Mouse (Mus musculus) heart, embryonic 10.5 days (tissue): ENCODE measurements around the gene Pnpla1. TPM values are rescaled to one million over a fixed set of nuclear protein-coding genes. Genes with fewer than 3 reads are reported as not detected.
"Not testable (repeated sequence)": the region's sequence is repeated elsewhere in the genome, so short reads cannot be mapped to it uniquely, and the experiment has no call there.

ENCODE experiments used
- DNase-seq: peaks from one replicate; pipeline ENCODE4 v3.0.0-alpha.2; 2017; ENCODE audit warnings: low spot score
- H3K27ac ChIP-seq: fragments of 300-500 bp; sonication (generic); 2 replicates; pipeline ENCODE4 v1.5.1; 2016; ENCODE audit warnings: mild to moderate bottlenecking
- H3K27me3 ChIP-seq: fragments of 300-500 bp; sonication (generic); 2 replicates; pipeline ENCODE4 v1.6.1; 2016; ENCODE audit warnings: mild to moderate bottlenecking; ENCODE audit not compliant: poor library complexity, insufficient read depth, severe bottlenecking
- H3K36me3 ChIP-seq: fragments of 300-500 bp; sonication (generic); 2 replicates; pipeline ENCODE4 v1.6.1; 2016; ENCODE audit warnings: mild to moderate bottlenecking, moderate library complexity
- H3K4me1 ChIP-seq: fragments of 300-500 bp; sonication (generic); 2 replicates; pipeline ENCODE4 v1.6.1; 2016; ENCODE audit warnings: mild to moderate bottlenecking
- H3K4me3 ChIP-seq: fragments of 300-500 bp; sonication (generic); 2 replicates; pipeline ENCODE4 v1.5.1; 2016; ENCODE audit warnings: mild to moderate bottlenecking, moderate library complexity
- H3K9me3 ChIP-seq: fragments of 300-500 bp; sonication (generic); 2 replicates; pipeline ENCODE4 v1.6.1; 2016; ENCODE audit warnings: mild to moderate bottlenecking, moderate library complexity
- WGBS: fragments of 180-500 bp; shearing (Covaris S2); methylation state at CpG from one replicate; pipeline ENCODE4 v1.1.7; 2016; 5-methylcytosine and 5-hydroxymethylcytosine counted together
- polyA plus RNA-seq: library from polyadenylated mRNA; unstranded; fragments of >200 nt; fragmentation: Nextera tagmentation; extraction: Ambion mirVana; gene quantifications from 2 replicates; pipeline ENCODE4 v1.2.1, GENCODE M21; 2016

The Pnpla1 gene
- polyA plus RNA-seq, result not detected in 2 replicates

- H3K9me3 ChIP-seq, result peaks cover 17% of the 10 kb centered on the region
- no peak for DNase-seq
- 35% methylated on average over 12 of the region's 12 CpGs for WGBS
These were observed at the start of gene Pnpla1 for GRCm38 (mm10) chr17:28858205-28858604. Gene Pnpla1 (plus strand): TSS chr17:28858411.

GRCm38 (mm10) chr17:28808714-28809113, 49.5 kb upstream of the Pnpla1 start:
- Histone ChIP-seq H3K36me3 (peaks cover 80% of the 10 kb centered on the region), H3K27ac (peak overlapping the region; percentile 56; the same call in 1 of the 2 replicates), H3K9me3 (no peaks in the 10 kb centered on the region), H3K27me3 (no peaks in the 10 kb centered on the region), H3K4me1 (peaks cover 19% of the 10 kb centered on the region), H3K4me3 (no peak overlapping the region; the same call in 1 of the 2 replicates)
- DNase-seq, result no peak
- WGBS, result 94% methylated on average over 8 of the region's 8 CpGs

More at GRCm38 (mm10) chr17:28858205-28858604, at the start of gene Pnpla1:
- Histone ChIP-seq H3K36me3 (0 out of 2 replicates have a peak, but pooled peaks cover 4% of the 10 kb centered on the region), H3K27ac (no peak within 1 kb of the TSS), H3K4me3 (no peak within 1 kb of the TSS), H3K27me3 (no peaks in the 10 kb centered on the region), H3K4me1 (peaks cover 12% of the 10 kb centered on the region)

- peaks cover 20% of the 10 kb centered on the region for H3K4me1 ChIP-seq
- DNase-seq, result no peak
- H3K4me3 ChIP-seq, result no peak overlapping the region; the same call in 1 of the 2 replicates
- no peaks in the 10 kb centered on the region for H3K27me3 ChIP-seq
- peak overlapping the region; percentile 56; the same call in 1 of the 2 replicates for H3K27ac ChIP-seq
- 80% methylated on average over 10 of the region's 10 CpGs for WGBS
- H3K9me3 ChIP-seq, result no peaks in the 10 kb centered on the region
- H3K36me3 ChIP-seq, result peaks cover 86% of the 10 kb centered on the region
These were observed 48.9 kb upstream of the Pnpla1 start for GRCm38 (mm10) chr17:28809175-28809831.

- Histone ChIP-seq H3K27me3 (no peaks in the 10 kb centered on the region), H3K4me3 (no peak overlapping the region), H3K36me3 (peaks cover 94% of the 10 kb centered on the region), H3K27ac (no peak overlapping the region; the same call in 1 of the 2 replicates), H3K9me3 (no peaks in the 10 kb centered on the region), H3K4me1 (peaks cover 42% of the 10 kb centered on the region)
- 86% methylated on average over 10 of the region's 10 CpGs for WGBS
- no peak for DNase-seq
These were observed 45.9 kb upstream of the Pnpla1 start for GRCm38 (mm10) chr17:28812345-28812744.

GRCm38 (mm10) chr17:28814529-28815097, 43.6 kb upstream of the Pnpla1 start:
- peak overlapping the region; percentile 75 for H3K27ac ChIP-seq

GRCm38 (mm10) chr17:28815384-28816004, 42.7 kb upstream of the Pnpla1 start:
- Histone ChIP-seq H3K4me1 (peaks cover 24% of the 10 kb centered on the region), H3K9me3 (no peaks in the 10 kb centered on the region), H3K27me3 (no peaks in the 10 kb centered on the region), H3K36me3 (peaks cover 94% of the 10 kb centered on the region), H3K27ac (peak overlapping the region; percentile 75), H3K4me3 (no peak overlapping the region)
- DNase-seq, result peak; percentile 76
- WGBS, result 45% methylated on average over 10 of the region's 10 CpGs

More at GRCm38 (mm10) chr17:28814529-28815097, 43.6 kb upstream of the Pnpla1 start:
- no peaks in the 10 kb centered on the region for H3K27me3 ChIP-seq
- H3K4me3 ChIP-seq, result no peak overlapping the region
- H3K36me3 ChIP-seq, result peaks cover 95% of the 10 kb centered on the region
- H3K4me1 ChIP-seq, result peaks cover 32% of the 10 kb centered on the region
- H3K9me3 ChIP-seq, result no peaks in the 10 kb centered on the region
- WGBS, result 87% methylated on average over 18 of the region's 18 CpGs
- peak; percentile 75 for DNase-seq

GRCm38 (mm10) chr17:28816326-28816725, 41.9 kb upstream of the Pnpla1 start:
- Histone ChIP-seq H3K27ac (0 out of 2 replicates have a peak overlapping the region, but pooled peaks have one; percentile 57), H3K36me3 (peaks cover 94% of the 10 kb centered on the region), H3K4me1 (peaks cover 24% of the 10 kb centered on the region)
- not testable (repeated sequence) for H3K4me3 ChIP-seq, H3K27me3 ChIP-seq, DNase-seq, H3K9me3 ChIP-seq
- WGBS, result 91% methylated on average over 10 of the region's 10 CpGs

GRCm38 (mm10) chr17:28816875-28817811, 41.1 kb upstream of the Pnpla1 start:
- Histone ChIP-seq H3K4me1 (peaks cover 25% of the 10 kb centered on the region), H3K9me3 (no peaks in the 10 kb centered on the region), H3K4me3 (no peak overlapping the region), H3K27me3 (no peaks in the 10 kb centered on the region), H3K27ac (0 out of 2 replicates have a peak overlapping the region, but pooled peaks have one; percentile 57), H3K36me3 (peaks cover 96% of the 10 kb centered on the region)
- 94% methylated on average over 25 of the region's 25 CpGs for whole genome bisulfite sequencing
- DNase-seq, result no peak

GRCm38 (mm10) chr17:28820189-28820588, 38.0 kb upstream of the Pnpla1 start:
- WGBS, result 82% methylated on average over 2 of the region's 2 CpGs
- Histone ChIP-seq H3K4me1 (peaks cover 27% of the 10 kb centered on the region), H3K36me3 (peaks cover 96% of the 10 kb centered on the region), H3K4me3 (no peak overlapping the region), H3K27me3 (no peaks in the 10 kb centered on the region), H3K9me3 (no peaks in the 10 kb centered on the region), H3K27ac (no peak overlapping the region)
- no peak for DNase-seq

GRCm38 (mm10) chr17:28823004-28823745, 35.0 kb upstream of the Pnpla1 start:
- H3K36me3 ChIP-seq, result peaks cover 97% of the 10 kb centered on the region
- H3K4me3 ChIP-seq, result no peak overlapping the region
- 82% methylated on average over 13 of the region's 13 CpGs for WGBS
- H3K27ac ChIP-seq, result peak overlapping the region; percentile 75
- DNase-seq, result peak; percentile 93
- H3K4me1 ChIP-seq, result peaks cover 22% of the 10 kb centered on the region
- H3K9me3 ChIP-seq, result no peaks in the 10 kb centered on the region
- no peaks in the 10 kb centered on the region for H3K27me3 ChIP-seq

GRCm38 (mm10) chr17:28823749-28824148, 34.5 kb upstream of the Pnpla1 start:
- Histone ChIP-seq H3K27ac (peak overlapping the region; percentile 75), H3K4me1 (peaks cover 23% of the 10 kb centered on the region), H3K27me3 (no peaks in the 10 kb centered on the region), H3K9me3 (no peaks in the 10 kb centered on the region), H3K4me3 (no peak overlapping the region), H3K36me3 (peaks cover 97% of the 10 kb centered on the region)
- WGBS, result 85% methylated on average over 11 of the region's 11 CpGs
- DNase-seq, result no peak
